ENCODE assay signal across 8 mouse cellular contexts in genomic region chr3:132684231-132684928, GRCm38 (mm10). TPM values are rescaled to one million over a fixed set of nuclear protein-coding genes. Genes with fewer than 3 reads are reported as not detected.
DNase-seq lines count a peak whose midpoint lies in the region; ATAC-seq and TF ChIP-seq lines count a peak whose summit lies in the region.

TSS of gene Aimp1 (minus strand) at chr3:132684370.

- peaks cover 4% of the 10 kb centered on the region; the same call in 1 of the 2 replicates for H3K4me1 ChIP-seq in lung, embryonic 14.5 days (ENCODE audit: insufficient read depth)
- peaks cover 12% of the 10 kb centered on the region for H3K4me1 ChIP-seq in midbrain, embryonic 14.5 days (ENCODE audit: control insufficient read depth, insufficient read depth, low read length)

- peak within 1 kb of the TSS; percentile 82 for H3K4me3 ChIP-seq in lung, embryonic 14.5 days (ENCODE audit: low read depth, low read length)
- H3K4me3 ChIP-seq in midbrain, embryonic 14.5 days (replicated peaks; ENCODE audit: low read depth, low read length), result peak within 1 kb of the TSS; percentile 63

- H3K9ac ChIP-seq in lung, embryonic 14.5 days, result peak within 1 kb of the TSS; percentile 91
- H3K9ac ChIP-seq in midbrain, embryonic 14.5 days (replicated peaks; ENCODE audit: low read length), result peak within 1 kb of the TSS; percentile 74

- no peak for ATAC-seq in lung, embryonic 14.5 days (ENCODE audit: insufficient read depth)
- no peak for ATAC-seq in midbrain, embryonic 14.5 days (ENCODE audit: low FRiP score, low TSS enrichment)

- H3K4me2 ChIP-seq in lung, embryonic 14.5 days, result peak within 1 kb of the TSS; percentile 69
- peak within 1 kb of the TSS; percentile 80 for H3K4me2 ChIP-seq in midbrain, embryonic 14.5 days (ENCODE audit: low read length)

- no peaks in the 10 kb centered on the region for H3K9me3 ChIP-seq in lung, embryonic 14.5 days (ENCODE audit: low read depth, low read length)
- no peaks in the 10 kb centered on the region for H3K9me3 ChIP-seq in midbrain, embryonic 14.5 days (ENCODE audit: control insufficient read depth, low read length)

- TF ChIP-seq POLR2A in brain, embryonic 14.5 days (IDR thresholded peaks at IDR 0.05; ENCODE audit: borderline replicate concordance, extremely low read depth, insufficient read depth, insufficient read length, poor library complexity, severe bottlenecking), result no peak

- DNase-seq in lung, embryonic 14.5 days, result peak; percentile 3
- no peak for DNase-seq in lung, postnatal 14 days
- DNase-seq in brain, embryonic 14.5 days (ENCODE audit: low read depth), result no peak
- no peak for DNase-seq in gonadal fat pad, adult 2 months (ENCODE audit: low read depth)
- no peak for DNase-seq in layer of hippocampus, postnatal 10 days (ENCODE audit: low spot score in 2 of 2)
- DNase-seq in midbrain, embryonic 14.5 days, result no peak
- no peak for DNase-seq in right cerebral cortex, postnatal 14 days
- DNase-seq in cerebellum, postnatal 36 days, result no peak

- peak within 1 kb of the TSS; percentile 82 for H3K27ac ChIP-seq in lung, embryonic 14.5 days (ENCODE audit: low read depth)
- H3K27ac ChIP-seq in midbrain, embryonic 14.5 days (replicated peaks; ENCODE audit: low read depth, low read length), result peak within 1 kb of the TSS; percentile 62

- 2% methylated on average over 27 of the region's 27 CpGs for WGBS in lung, embryonic 14.5 days
- WGBS in midbrain, embryonic 14.5 days, result 2% methylated on average over 27 of the region's 27 CpGs

- TF ChIP-seq CTCF in lung, embryonic 14.5 days (IDR thresholded peaks at IDR 0.05; ENCODE audit: low read depth), result no peak
- no peak for TF ChIP-seq CTCF in brain, embryonic 14.5 days (IDR thresholded peaks at IDR 0.05; ENCODE audit: borderline replicate concordance, extremely low read depth, insufficient read depth, insufficient read length)

- no peaks in the 10 kb centered on the region for H3K27me3 ChIP-seq in lung, embryonic 14.5 days (ENCODE audit: insufficient read depth, low read length)
- no peaks in the 10 kb centered on the region for H3K27me3 ChIP-seq in midbrain, embryonic 14.5 days (ENCODE audit: control insufficient read depth, insufficient read depth, low read length)

- peaks cover 5% of the 10 kb centered on the region; the same call in 1 of the 2 replicates for H3K36me3 ChIP-seq in lung, embryonic 14.5 days (ENCODE audit: insufficient read depth)
- H3K36me3 ChIP-seq in midbrain, embryonic 14.5 days (ENCODE audit: control insufficient read depth, insufficient read depth, low read length), result peaks cover 6% of the 10 kb centered on the region; the same call in 1 of the 2 replicates

RNA-seq across cellular contexts. Expression of gene Aimp1, which starts in this region (rescaled TPM):
- 77.4 and 79.5 TPM in 2 replicates for polyA plus RNA-seq in lung, embryonic 14.5 days (2014; fragmentation: Nextera tagmentation; extraction: Ambion mirVana)
- 57.1 and 59.1 TPM in 2 replicates for polyA plus RNA-seq in brain, embryonic 14.5 days (2012; rRNA removed)
- polyA plus RNA-seq in gonadal fat pad, adult 2 months (2012; rRNA removed), result 16.7 and 18.7 TPM in 2 replicates
- 10 to 100 TPM; 53.0 to 57.0 TPM for total RNA-seq in layer of hippocampus, postnatal 10 days (2021)
- 66.4 and 84.8 TPM in 2 replicates for polyA plus RNA-seq in midbrain, embryonic 14.5 days (2014; fragmentation: Nextera tagmentation; extraction: Ambion mirVana)
